Mouse (Mus musculus): ENCODE data around the gene Sdk2. TPM values are rescaled to one million over a fixed set of nuclear protein-coding genes. Genes with fewer than 3 reads are reported as not detected.

Gene Sdk2
- polyA plus RNA-seq, 1 experiment from 2014 or later: 3.6 TPM

DNA sequence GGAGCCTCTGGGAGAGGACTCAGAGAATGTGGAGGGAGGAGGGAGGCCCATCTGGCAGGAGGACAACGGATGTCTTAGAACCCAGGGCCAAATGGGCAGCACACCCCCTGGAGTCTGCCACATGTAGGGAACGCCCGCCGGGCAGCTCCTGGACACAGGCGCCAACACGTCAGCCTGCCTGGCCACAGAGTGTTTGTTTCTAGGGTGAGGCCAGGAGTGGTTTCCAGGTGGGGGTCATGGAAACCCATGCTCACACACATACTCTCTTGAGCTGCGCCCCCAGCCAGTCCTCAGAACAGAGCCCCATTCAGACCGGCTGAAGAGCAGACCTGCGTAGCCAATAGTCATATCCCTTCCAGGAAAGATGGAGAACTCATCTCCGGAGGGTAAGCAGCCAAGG, 35.4 kb downstream of the Sdk2 start:
- Histone ChIP-seq H3K4me2 (replicated peaks) (no peak overlapping the region), H3K4me3 (replicated peaks; ENCODE audit: low read length) (no peak overlapping the region), H3K9me3 (ENCODE audit: control insufficient read depth, low read length) (no peaks in the 10 kb centered on the region), H3K9ac (no peak overlapping the region), H3K27me3 (ENCODE audit: control insufficient read depth, insufficient read depth, low read length) (no peaks in the 10 kb centered on the region), H3K36me3 (replicated peaks; ENCODE audit: control insufficient read depth, insufficient read depth) (no peaks in the 10 kb centered on the region), H3K4me1 (replicated peaks; ENCODE audit: control insufficient read depth, insufficient read depth, low read length) (peaks cover 18% of the 10 kb centered on the region; the same call in 1 of the 2 replicates), H3K27ac (no peak overlapping the region)
- DNase-seq (ENCODE audit: low spot score) (no peak), ATAC-seq (ENCODE audit: low FRiP score) (no peak)
- WGBS: 89% methylated on average over 10 of the region's 10 CpGs

DNA sequence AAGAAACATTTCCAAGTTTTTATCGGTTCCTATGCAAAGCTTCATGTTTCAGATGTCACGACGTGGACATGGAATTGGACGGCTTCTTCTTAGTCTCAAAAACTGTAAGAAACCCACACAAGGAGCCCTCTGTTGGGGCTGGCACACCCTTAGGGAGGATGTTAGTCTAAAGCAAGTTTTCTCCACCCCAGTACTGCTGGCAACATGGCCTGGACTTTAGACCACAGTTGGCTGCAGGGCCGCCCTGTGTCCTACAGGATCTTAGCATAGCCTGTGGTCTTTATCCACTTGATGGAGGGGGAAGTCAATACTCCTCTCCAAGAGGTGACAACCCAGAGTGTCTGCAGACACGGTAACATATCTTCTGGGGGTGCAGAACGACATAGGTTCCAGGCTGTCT, 36.6 kb downstream of the Sdk2 start:
- H3K36me3 ChIP-seq (replicated peaks; ENCODE audit: control insufficient read depth, insufficient read depth): no peaks in the 10 kb centered on the region
- H3K9me3 ChIP-seq (ENCODE audit: control insufficient read depth, low read length): no peaks in the 10 kb centered on the region
- DNase-seq (ENCODE audit: low spot score): no peak
- peaks cover 20% of the 10 kb centered on the region; the same call in 1 of the 2 replicates for H3K4me1 ChIP-seq (replicated peaks; ENCODE audit: control insufficient read depth, insufficient read depth, low read length)
- H3K4me3 ChIP-seq (replicated peaks; ENCODE audit: low read length): no peak overlapping the region
- H3K9ac ChIP-seq: no peak overlapping the region
- H3K27ac ChIP-seq: no peak overlapping the region
- WGBS: 88% methylated on average over 7 of the region's 7 CpGs
- H3K4me2 ChIP-seq (replicated peaks): no peak overlapping the region
- no peak for ATAC-seq (ENCODE audit: low FRiP score)
- no peaks in the 10 kb centered on the region for H3K27me3 ChIP-seq (ENCODE audit: control insufficient read depth, insufficient read depth, low read length)

DNA sequence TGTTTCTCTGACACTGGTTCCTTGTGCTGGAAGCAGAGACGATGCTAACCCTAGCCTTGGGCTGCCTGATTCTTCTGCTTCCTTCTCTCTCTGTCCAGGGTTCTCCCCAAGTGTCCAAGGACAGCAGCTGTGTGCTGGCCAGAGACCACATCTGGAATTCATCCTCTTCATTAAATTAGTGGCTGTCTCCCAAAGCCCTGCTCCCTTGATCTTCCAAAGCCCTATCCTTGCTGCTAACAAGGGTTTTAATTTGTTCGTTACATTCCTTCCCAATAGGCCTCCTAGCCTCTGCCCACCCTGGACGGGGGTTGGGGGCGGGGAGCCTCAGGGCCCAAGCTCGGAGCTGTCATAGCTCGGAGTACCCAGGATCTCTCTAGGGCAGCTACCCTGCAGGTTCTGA, 38.3 kb downstream of the Sdk2 start:
- Histone ChIP-seq H3K36me3 (replicated peaks; ENCODE audit: control insufficient read depth, insufficient read depth) (no peaks in the 10 kb centered on the region), H3K9ac (no peak overlapping the region), H3K4me2 (replicated peaks) (no peak overlapping the region), H3K4me1 (replicated peaks; ENCODE audit: control insufficient read depth, insufficient read depth, low read length) (peaks cover 21% of the 10 kb centered on the region; the same call in 1 of the 2 replicates), H3K4me3 (replicated peaks; ENCODE audit: low read length) (no peak overlapping the region), H3K27ac (no peak overlapping the region), H3K9me3 (ENCODE audit: control insufficient read depth, low read length) (no peaks in the 10 kb centered on the region), H3K27me3 (ENCODE audit: control insufficient read depth, insufficient read depth, low read length) (no peaks in the 10 kb centered on the region)
- DNase-seq (ENCODE audit: low spot score) (no peak), ATAC-seq (ENCODE audit: low FRiP score) (peak; percentile 21; the same call in 1 of the 2 replicates)
- WGBS: 42% methylated on average over 6 of the region's 6 CpGs

DNA sequence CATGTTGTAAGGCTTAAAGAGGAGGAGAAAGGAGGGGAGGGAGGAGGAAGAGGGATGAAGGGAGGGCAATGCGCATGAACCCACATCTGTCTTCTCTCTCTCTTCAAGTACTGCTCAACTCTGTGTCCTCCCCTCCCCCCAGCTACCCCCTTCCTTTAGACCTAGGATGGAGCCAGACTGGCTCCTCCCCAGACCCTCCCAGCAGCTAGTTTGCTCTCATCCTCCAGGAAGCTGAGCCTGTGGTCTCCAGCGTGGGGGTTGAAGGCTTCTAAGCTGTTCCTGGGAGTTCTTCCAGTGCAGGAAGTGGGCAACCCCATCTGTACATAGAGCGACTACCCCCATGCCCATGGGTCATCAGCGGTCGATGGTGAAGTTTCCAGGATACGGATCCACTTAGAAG, 38.8 kb downstream of the Sdk2 start:
- H3K4me2 ChIP-seq (replicated peaks): no peak overlapping the region
- peaks cover 17% of the 10 kb centered on the region; the same call in 1 of the 2 replicates for H3K4me1 ChIP-seq (replicated peaks; ENCODE audit: control insufficient read depth, insufficient read depth, low read length)
- WGBS: 77% methylated on average over 6 of the region's 6 CpGs
- H3K4me3 ChIP-seq (replicated peaks; ENCODE audit: low read length): no peak overlapping the region
- no peak for ATAC-seq (ENCODE audit: low FRiP score)
- H3K9ac ChIP-seq: no peak overlapping the region
- H3K27me3 ChIP-seq (ENCODE audit: control insufficient read depth, insufficient read depth, low read length): no peaks in the 10 kb centered on the region
- H3K9me3 ChIP-seq (ENCODE audit: control insufficient read depth, low read length): no peaks in the 10 kb centered on the region
- H3K27ac ChIP-seq: no peak overlapping the region
- no peak for DNase-seq (ENCODE audit: low spot score)
- no peaks in the 10 kb centered on the region for H3K36me3 ChIP-seq (replicated peaks; ENCODE audit: control insufficient read depth, insufficient read depth)

DNA sequence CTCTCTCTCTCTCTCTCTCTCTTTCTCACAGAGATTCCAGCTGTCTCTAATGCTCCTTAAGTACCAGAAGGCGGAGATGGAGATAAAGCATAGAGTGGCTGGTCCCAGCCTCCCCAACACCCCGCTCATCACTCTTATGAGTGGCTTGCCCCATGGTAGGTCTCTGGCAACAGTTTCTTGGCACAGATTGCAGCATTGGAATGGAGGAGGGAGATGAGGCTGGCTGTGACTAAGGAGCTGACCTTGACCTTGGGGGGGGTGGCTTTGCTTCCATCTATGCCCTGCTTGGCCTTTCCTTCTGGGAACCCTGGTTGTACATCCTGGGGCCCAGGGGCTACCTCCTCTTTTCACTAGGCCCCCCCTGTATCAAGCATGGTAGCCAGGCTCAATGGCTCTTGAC, 41.8 kb downstream of the Sdk2 start:
- no peak overlapping the region for H3K4me3 ChIP-seq (replicated peaks; ENCODE audit: low read length)
- H3K4me2 ChIP-seq (replicated peaks): no peak overlapping the region
- WGBS: 89% methylated on average over 2 of the region's 2 CpGs
- H3K4me1 ChIP-seq (replicated peaks; ENCODE audit: control insufficient read depth, insufficient read depth, low read length): peaks cover 17% of the 10 kb centered on the region; the same call in 1 of the 2 replicates
- no peak for DNase-seq (ENCODE audit: low spot score)
- no peaks in the 10 kb centered on the region for H3K36me3 ChIP-seq (replicated peaks; ENCODE audit: control insufficient read depth, insufficient read depth)
- H3K27ac ChIP-seq: no peak overlapping the region
- H3K27me3 ChIP-seq (ENCODE audit: control insufficient read depth, insufficient read depth, low read length): 0 out of 2 replicates have a peak, but pooled peaks cover 4% of the 10 kb centered on the region
- no peak overlapping the region for H3K9ac ChIP-seq
- no peak for ATAC-seq (ENCODE audit: low FRiP score)
- H3K9me3 ChIP-seq (ENCODE audit: control insufficient read depth, low read length): no peaks in the 10 kb centered on the region

DNA sequence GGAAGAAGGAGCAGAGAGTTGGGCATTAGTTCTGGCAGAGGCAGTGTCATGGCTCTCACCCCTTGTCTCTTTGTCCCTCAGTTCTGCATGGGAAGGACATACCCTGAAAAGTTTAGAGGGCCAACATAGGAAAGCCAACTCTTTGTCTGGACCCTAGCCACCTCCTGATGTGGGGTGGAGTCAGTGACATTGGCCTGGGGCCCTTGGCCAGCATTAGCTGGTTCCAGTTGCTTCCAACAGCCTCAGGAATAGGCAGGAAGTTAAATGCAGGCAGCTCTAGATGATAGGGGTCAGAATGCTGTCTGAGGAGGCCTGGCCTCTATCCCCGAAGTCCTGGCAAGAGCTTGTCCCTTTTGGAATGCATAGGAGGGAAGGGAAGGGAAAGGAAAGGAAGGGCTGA, 42.9 kb downstream of the Sdk2 start:
- Histone ChIP-seq H3K27ac (no peak overlapping the region), H3K9ac (no peak overlapping the region), H3K36me3 (replicated peaks; ENCODE audit: control insufficient read depth, insufficient read depth) (no peaks in the 10 kb centered on the region), H3K4me1 (replicated peaks; ENCODE audit: control insufficient read depth, insufficient read depth, low read length) (peaks cover 22% of the 10 kb centered on the region), H3K4me2 (replicated peaks) (no peak overlapping the region), H3K9me3 (ENCODE audit: control insufficient read depth, low read length) (no peaks in the 10 kb centered on the region), H3K4me3 (replicated peaks; ENCODE audit: low read length) (no peak overlapping the region), H3K27me3 (ENCODE audit: control insufficient read depth, insufficient read depth, low read length) (0 out of 2 replicates have a peak, but pooled peaks cover 4% of the 10 kb centered on the region)
- WGBS: 75% methylated on average over 1 of the region's 1 CpGs
- ATAC-seq (ENCODE audit: low FRiP score) (no peak), DNase-seq (ENCODE audit: low spot score) (no peak)

DNA sequence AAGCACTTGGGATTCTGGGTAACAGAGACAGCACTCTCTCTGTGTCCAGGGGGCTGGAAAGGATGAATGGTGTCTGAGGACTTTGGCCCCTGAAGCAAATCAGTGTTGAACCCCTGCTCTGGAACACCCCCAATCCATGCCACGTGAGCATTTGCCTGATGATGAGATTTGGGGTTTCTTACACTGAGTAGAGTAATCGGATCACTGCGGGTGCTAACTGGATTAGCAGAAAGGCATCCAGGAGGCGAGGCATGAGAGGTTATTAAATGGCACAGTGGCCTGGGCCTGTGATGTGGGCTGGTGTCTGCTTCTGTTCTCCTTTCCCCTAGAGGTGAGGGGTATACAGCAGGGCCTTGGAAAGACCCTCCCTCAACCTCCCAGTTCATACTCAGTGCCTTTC, 44.7 kb downstream of the Sdk2 start:
- H3K4me1 ChIP-seq (replicated peaks; ENCODE audit: control insufficient read depth, insufficient read depth, low read length): peaks cover 30% of the 10 kb centered on the region
- 75% methylated on average over 4 of the region's 4 CpGs for WGBS

DNA sequence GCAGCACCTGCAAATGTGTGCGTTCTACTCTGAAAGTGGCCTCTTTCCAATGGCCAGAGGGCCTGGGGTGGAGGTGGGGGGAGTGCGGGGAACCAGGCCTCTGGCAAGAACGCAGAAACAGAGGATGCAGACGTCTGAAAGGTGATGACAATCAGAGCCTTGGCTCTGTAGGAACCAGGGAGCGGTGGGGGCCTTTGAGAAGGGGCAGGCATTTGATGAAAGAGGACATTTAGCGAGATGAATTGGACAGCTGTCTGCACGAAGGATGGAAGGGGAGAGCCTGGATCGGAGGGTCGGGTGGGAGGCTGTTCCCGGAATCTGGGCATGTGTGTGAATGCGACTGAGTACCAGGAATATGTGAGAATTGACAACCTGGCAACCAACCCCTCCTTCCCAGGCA, 47.8 kb downstream of the Sdk2 start:
- Histone ChIP-seq H3K4me2 (replicated peaks) (no peak overlapping the region; the same call in 1 of the 2 replicates), H3K9ac (0 out of 2 replicates have a peak overlapping the region, but pooled peaks have one; percentile 6), H3K27me3 (ENCODE audit: control insufficient read depth, insufficient read depth, low read length) (peaks cover 7% of the 10 kb centered on the region; the same call in 1 of the 2 replicates), H3K9me3 (ENCODE audit: control insufficient read depth, low read length) (no peaks in the 10 kb centered on the region), H3K4me3 (replicated peaks; ENCODE audit: low read length) (no peak overlapping the region), H3K36me3 (replicated peaks; ENCODE audit: control insufficient read depth, insufficient read depth) (no peaks in the 10 kb centered on the region), H3K4me1 (replicated peaks; ENCODE audit: control insufficient read depth, insufficient read depth, low read length) (peaks cover 50% of the 10 kb centered on the region), H3K27ac (peak overlapping the region; percentile 33)
- WGBS: 14% methylated on average over 11 of the region's 11 CpGs
- ATAC-seq (ENCODE audit: low FRiP score) (no peak), DNase-seq (ENCODE audit: low spot score) (no peak)

More for the DNA sequence above, 44.7 kb downstream of the Sdk2 start:
- H3K4me3 ChIP-seq (replicated peaks; ENCODE audit: low read length): no peak overlapping the region
- DNase-seq (ENCODE audit: low spot score): no peak
- no peaks in the 10 kb centered on the region for H3K36me3 ChIP-seq (replicated peaks; ENCODE audit: control insufficient read depth, insufficient read depth)
- H3K9me3 ChIP-seq (ENCODE audit: control insufficient read depth, low read length): no peaks in the 10 kb centered on the region
- H3K9ac ChIP-seq: no peak overlapping the region
- no peak overlapping the region for H3K4me2 ChIP-seq (replicated peaks)
- peaks cover 7% of the 10 kb centered on the region; the same call in 1 of the 2 replicates for H3K27me3 ChIP-seq (ENCODE audit: control insufficient read depth, insufficient read depth, low read length)
- no peak overlapping the region for H3K27ac ChIP-seq
- ATAC-seq (ENCODE audit: low FRiP score): no peak

DNA sequence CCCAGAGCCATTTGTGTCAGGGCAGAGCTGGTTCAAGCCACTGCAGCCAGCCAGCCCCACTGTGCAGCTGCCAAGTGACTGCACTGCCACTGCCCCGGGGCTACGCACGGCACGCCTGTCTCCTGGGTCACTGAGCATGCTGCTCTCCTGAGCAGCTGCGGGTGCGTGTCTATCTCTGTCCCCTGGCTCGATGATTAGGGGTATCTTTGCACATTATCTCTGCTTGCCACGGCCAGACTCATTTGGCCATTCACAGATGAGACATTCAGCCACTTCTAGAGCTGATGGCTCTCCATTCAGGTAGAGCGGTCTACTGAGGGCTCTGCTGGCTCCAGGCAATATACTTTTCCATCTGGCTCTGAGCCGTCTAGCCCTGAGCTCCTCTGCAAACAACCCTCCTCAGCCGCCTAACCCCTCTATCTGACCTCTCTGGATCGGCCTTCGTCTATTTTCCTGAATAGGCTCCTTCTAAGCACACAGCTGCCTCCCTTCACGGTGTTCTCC, 49.9 kb downstream of the Sdk2 start:
- ATAC-seq (ENCODE audit: low FRiP score): no peak

More for the DNA sequence above, 49.9 kb downstream of the Sdk2 start:
- H3K9me3 ChIP-seq (ENCODE audit: control insufficient read depth, low read length): no peaks in the 10 kb centered on the region
- peaks cover 7% of the 10 kb centered on the region; the same call in 1 of the 2 replicates for H3K27me3 ChIP-seq (ENCODE audit: control insufficient read depth, insufficient read depth, low read length)
- no peak overlapping the region for H3K4me3 ChIP-seq (replicated peaks; ENCODE audit: low read length)
- H3K9ac ChIP-seq: no peak overlapping the region
- no peak overlapping the region for H3K27ac ChIP-seq
- WGBS: 14% methylated on average over 14 of the region's 14 CpGs
- H3K36me3 ChIP-seq (replicated peaks; ENCODE audit: control insufficient read depth, insufficient read depth): no peaks in the 10 kb centered on the region
- H3K4me2 ChIP-seq (replicated peaks): no peak overlapping the region
- peak; percentile 42 for DNase-seq (ENCODE audit: low spot score)
- H3K4me1 ChIP-seq (replicated peaks; ENCODE audit: control insufficient read depth, insufficient read depth, low read length): peaks cover 50% of the 10 kb centered on the region
